Mouse (Mus musculus): ENCODE measurements around the gene Haus4.

Haus4 gene

GRCm38 (mm10) chr14:54553975-54554769, at the start of gene Haus4:
Gene Haus4, minus strand, starts transcription at chr14:54554616.
- DNase-seq: peak; percentile 93

- no peak for DNase-seq
Measured at GRCm38 (mm10) chr14:54603686-54604085, 49.3 kb upstream of the Haus4 start.

- peak; percentile 98 for DNase-seq
Measured at GRCm38 (mm10) chr14:54603038-54603654, 48.7 kb upstream of the Haus4 start.

- peak; percentile 18 for DNase-seq
Measured at GRCm38 (mm10) chr14:54602613-54603012, 48.2 kb upstream of the Haus4 start.

- DNase-seq: no peak
Measured at GRCm38 (mm10) chr14:54601601-54602000, 47.2 kb upstream of the Haus4 start.

- peak; percentile 25 for DNase-seq
Measured at GRCm38 (mm10) chr14:54597084-54597483, 42.7 kb upstream of the Haus4 start.

- no peak for DNase-seq
Measured at GRCm38 (mm10) chr14:54594631-54595414, 40.4 kb upstream of the Haus4 start.

GRCm38 (mm10) chr14:54594055-54594454, 39.6 kb upstream of the Haus4 start:
- peak; percentile 40 for DNase-seq

GRCm38 (mm10) chr14:54592319-54592934, 38.0 kb upstream of the Haus4 start:
- no peak for DNase-seq

GRCm38 (mm10) chr14:54591056-54591455, 36.6 kb upstream of the Haus4 start:
- no peak for DNase-seq

GRCm38 (mm10) chr14:54583681-54584338, 29.4 kb upstream of the Haus4 start:
- DNase-seq: peak; percentile 77

GRCm38 (mm10) chr14:54582536-54582935, 28.1 kb upstream of the Haus4 start:
- DNase-seq: peak; percentile 25

- DNase-seq: peak; percentile 20
Measured at GRCm38 (mm10) chr14:54579638-54580037, 25.2 kb upstream of the Haus4 start.

GRCm38 (mm10) chr14:54578063-54578462, 23.6 kb upstream of the Haus4 start:
- DNase-seq: no peak

- peak; percentile 80 for DNase-seq
Measured at GRCm38 (mm10) chr14:54577089-54577982, 22.9 kb upstream of the Haus4 start, which contains the start of gene Ajuba. Gene Ajuba, minus strand, starts transcription at chr14:54577558.

- peak; percentile 11 for DNase-seq
Measured at GRCm38 (mm10) chr14:54576241-54577088, 22.0 kb upstream of the Haus4 start.

GRCm38 (mm10) chr14:54575631-54576030, 21.2 kb upstream of the Haus4 start:
- DNase-seq: peak; percentile 79

- DNase-seq: no peak
Measured at GRCm38 (mm10) chr14:54575031-54575430, 20.6 kb upstream of the Haus4 start.

GRCm38 (mm10) chr14:54574253-54574652, 19.8 kb upstream of the Haus4 start:
- DNase-seq: peak; percentile 12
